Mouse (Mus musculus) lung, embryonic 14.5 days (tissue): Measurements from ENCODE around the gene Pdzrn3. TPM values are rescaled to one million over a fixed set of nuclear protein-coding genes. Genes with fewer than 3 reads are reported as not detected.
A peak's percentile ranks its signal among the peaks of the same experiment; 100 is the strongest.

Experiments
- ATAC-seq: fragments of 200-750 bp; cut with Nextera tagmentation; 2 replicates; pipeline ENCODE4 v1.8.0; 2017; ENCODE audit warnings: mild to moderate bottlenecking, moderate TSS enrichment, moderate library complexity; ENCODE audit not compliant: insufficient read depth
- DNase-seq: peaks from one replicate; pipeline ENCODE4 v3.0.0-alpha.2; 2015
- H3K27ac ChIP-seq: fragments of 300-500 bp; sonication (generic); 2 replicates; pipeline ENCODE4 v1.5.1; 2014; ENCODE audit warnings: low read depth, mild to moderate bottlenecking, moderate library complexity
- H3K27me3 ChIP-seq: fragments of 300-500 bp; sonication (generic); 2 replicates; pipeline ENCODE4 v1.6.1; 2014; ENCODE audit warnings: low read length, control low read depth; ENCODE audit not compliant: insufficient read depth
- H3K36me3 ChIP-seq: fragments of 300-500 bp; sonication (generic); 2 replicates; pipeline ENCODE4 v1.6.1; 2014; ENCODE audit warnings: control low read depth; ENCODE audit not compliant: insufficient read depth
- H3K4me1 ChIP-seq: fragments of 300-500 bp; sonication (generic); 2 replicates; pipeline ENCODE4 v1.6.1; 2014; ENCODE audit warnings: antibody characterized with exemption, control low read depth; ENCODE audit not compliant: insufficient read depth
- H3K4me2 ChIP-seq: fragments of 300-500 bp; sonication (generic); 2 replicates; pipeline ENCODE4 v1.6.1; 2014; ENCODE audit warnings: mild to moderate bottlenecking
- H3K4me3 ChIP-seq: fragments of 300-500 bp; sonication (generic); 2 replicates; pipeline ENCODE4 v1.5.1; 2014; ENCODE audit warnings: low read depth, low read length
- H3K9ac ChIP-seq: fragments of 300-500 bp; sonication (generic); 2 replicates; pipeline ENCODE4 v1.6.1; 2014
- H3K9me3 ChIP-seq: fragments of 300-500 bp; sonication (generic); 2 replicates; pipeline ENCODE4 v1.6.1; 2016; ENCODE audit warnings: low read depth, low read length, control low read depth
- CTCF ChIP-seq: IDR thresholded peaks from 2 replicates; pipeline ENCODE4 v1.5.1; 2016; ENCODE audit warnings: antibody characterized with exemption, low read depth
- WGBS: fragments of 180-500 bp; shearing (Covaris S2); extraction: QIAGEN DNeasy Blood & Tissue Kit; methylation state at CpG from one replicate; pipeline ENCODE4 v1.1.7; 2014; 5-methylcytosine and 5-hydroxymethylcytosine counted together
- polyA plus RNA-seq: library from polyadenylated mRNA; unstranded; fragments of >200 nt; fragmentation: Nextera tagmentation; extraction: Ambion mirVana; gene quantifications from 2 replicates; pipeline ENCODE4 v1.2.1, GENCODE M21; 2014

Gene Pdzrn3
- polyA plus RNA-seq, 1 experiment from 2014 or later = 14.2 TPM

DNA sequence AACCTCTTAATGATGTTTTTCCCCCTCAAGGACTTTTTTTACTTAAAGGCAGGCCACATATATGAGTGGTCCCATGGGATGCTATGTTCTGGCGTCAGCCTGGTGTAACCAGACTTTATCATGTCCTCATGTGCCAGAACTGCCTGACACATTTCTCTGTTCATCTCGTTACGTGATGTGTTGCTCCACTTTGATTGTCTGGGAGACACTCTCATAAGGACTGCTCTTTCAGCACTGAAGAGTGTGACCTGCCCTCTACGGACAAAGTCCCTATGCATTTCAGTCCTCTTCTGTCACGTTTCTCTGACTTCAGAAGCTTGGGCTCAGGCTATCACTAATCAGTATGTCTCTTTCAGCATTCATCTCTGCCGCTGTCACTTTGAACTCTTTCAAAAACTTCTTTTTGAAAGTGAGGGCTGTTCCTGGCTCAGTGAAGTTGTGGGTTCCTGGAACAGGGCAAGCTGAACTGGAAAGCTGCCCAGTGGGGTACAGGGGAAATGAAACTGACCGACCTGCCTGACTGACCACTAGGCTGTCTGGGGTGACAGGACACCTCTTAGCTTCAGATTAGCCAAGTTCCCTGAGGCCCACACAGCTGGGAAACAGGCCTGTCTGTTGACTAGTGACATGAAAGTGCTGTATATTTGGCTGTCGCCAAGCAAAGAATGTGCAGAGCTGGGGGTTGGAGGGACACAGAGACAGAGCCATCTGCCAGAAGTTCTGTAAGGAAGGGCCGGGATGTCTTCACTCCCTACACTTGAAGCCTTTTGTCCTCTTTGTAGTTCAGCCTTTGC is 10.7 kb downstream of the Pdzrn3 start:
- TF ChIP-seq CTCF = 0 out of 2 replicates have a peak, but pooled peaks have one; percentile 30
- no peaks in the 10 kb centered on the region for H3K9me3 ChIP-seq
- H3K4me2 ChIP-seq = peak overlapping the region; percentile 13
- DNase-seq (peak; percentile 86), ATAC-seq (peak; percentile 86)
- peaks cover 43% of the 10 kb centered on the region for H3K4me1 ChIP-seq
- H3K27ac ChIP-seq = peak overlapping the region; percentile 76
- H3K27me3 ChIP-seq = no peaks in the 10 kb centered on the region
- H3K36me3 ChIP-seq = 0 out of 2 replicates have a peak, but pooled peaks cover under 1% of the 10 kb centered on the region
- H3K9ac ChIP-seq = no peak overlapping the region
- no peak overlapping the region for H3K4me3 ChIP-seq
- WGBS = 34% methylated on average over 9 of the region's 9 CpGs

DNA sequence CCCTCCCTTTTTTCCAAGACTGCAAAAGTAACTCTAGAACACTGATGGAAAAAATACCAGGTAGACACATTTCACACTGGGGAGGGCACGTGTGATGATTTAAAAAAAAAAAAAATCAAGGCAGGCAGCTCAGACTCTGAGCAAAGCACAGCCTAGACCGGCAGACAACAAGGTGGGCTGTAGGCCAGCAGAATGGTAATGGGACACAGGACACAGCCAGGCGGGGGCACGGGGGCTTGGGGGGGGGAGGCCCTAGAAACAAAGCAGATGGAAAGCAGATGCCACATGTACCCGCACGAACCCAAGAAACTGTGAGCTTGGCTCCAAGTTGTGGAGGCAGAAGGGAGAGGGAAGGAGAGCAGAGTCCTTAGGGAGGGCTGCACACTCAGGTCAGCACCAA is 11.9 kb downstream of the Pdzrn3 start:
- DNase-seq = no peak
- H3K9me3 ChIP-seq = no peaks in the 10 kb centered on the region
- no peak for ATAC-seq
- TF ChIP-seq CTCF = no peak
- WGBS = 63% methylated on average over 6 of the region's 6 CpGs
- 0 out of 2 replicates have a peak, but pooled peaks cover 10% of the 10 kb centered on the region for H3K36me3 ChIP-seq
- H3K4me2 ChIP-seq = no peak overlapping the region
- H3K27ac ChIP-seq = no peak overlapping the region
- no peak overlapping the region for H3K4me3 ChIP-seq
- H3K9ac ChIP-seq = no peak overlapping the region
- H3K4me1 ChIP-seq = peaks cover 49% of the 10 kb centered on the region
- H3K27me3 ChIP-seq = no peaks in the 10 kb centered on the region

DNA sequence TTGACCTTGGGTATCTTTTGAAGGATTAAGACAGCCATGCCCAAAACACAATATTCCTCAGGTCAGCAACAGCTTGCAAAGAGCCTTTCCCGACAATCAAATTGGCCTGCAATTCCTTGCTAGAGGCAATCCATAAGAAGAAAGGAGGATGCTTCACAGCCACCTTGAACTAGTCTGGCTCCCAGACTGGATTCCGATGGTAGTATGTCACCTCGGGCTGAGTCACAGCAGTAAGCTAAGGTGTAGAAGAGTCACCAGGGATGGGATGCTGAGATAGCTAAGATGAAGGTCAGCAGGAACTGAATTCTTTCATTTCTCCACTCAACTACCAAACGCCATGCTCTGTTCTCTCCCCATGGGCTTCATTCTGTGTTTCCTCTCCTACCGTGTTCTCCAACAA is 13.8 kb downstream of the Pdzrn3 start:
- H3K4me2 ChIP-seq = no peak overlapping the region
- peaks cover 55% of the 10 kb centered on the region for H3K4me1 ChIP-seq
- ATAC-seq (no peak), DNase-seq (no peak)
- TF ChIP-seq CTCF = no peak
- no peaks in the 10 kb centered on the region for H3K9me3 ChIP-seq
- no peaks in the 10 kb centered on the region for H3K27me3 ChIP-seq
- H3K4me3 ChIP-seq = no peak overlapping the region
- H3K36me3 ChIP-seq = 0 out of 2 replicates have a peak, but pooled peaks cover 10% of the 10 kb centered on the region
- H3K27ac ChIP-seq = no peak overlapping the region
- WGBS = 81% methylated on average over 5 of the region's 5 CpGs
- H3K9ac ChIP-seq = no peak overlapping the region

DNA sequence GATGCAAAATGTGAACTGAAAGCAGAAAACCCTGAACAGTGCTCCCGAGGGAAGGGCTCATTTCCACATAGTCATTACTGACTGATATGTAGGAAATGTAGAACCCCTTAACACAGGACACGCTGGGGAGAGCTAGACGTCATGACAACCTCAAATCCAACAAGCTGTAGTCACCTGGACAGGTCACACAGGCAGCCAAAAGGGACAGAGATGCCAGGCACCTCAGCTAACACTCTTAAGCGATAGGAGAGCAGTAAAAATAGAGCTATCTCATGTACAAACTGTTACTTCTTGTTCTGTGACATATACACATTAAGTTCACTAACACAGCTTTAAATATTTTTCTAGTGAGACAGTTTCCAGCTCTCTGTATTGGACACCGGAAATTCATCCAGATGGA is 15.0 kb downstream of the Pdzrn3 start:
- Histone ChIP-seq H3K4me2 (no peak overlapping the region), H3K9ac (no peak overlapping the region), H3K9me3 (no peaks in the 10 kb centered on the region), H3K36me3 (0 out of 2 replicates have a peak, but pooled peaks cover 10% of the 10 kb centered on the region), H3K27me3 (no peaks in the 10 kb centered on the region), H3K27ac (peak overlapping the region; percentile 46), H3K4me1 (peaks cover 49% of the 10 kb centered on the region), H3K4me3 (no peak overlapping the region)
- WGBS = 41% methylated on average over 5 of the region's 5 CpGs
- no peak for TF ChIP-seq CTCF
- peak; percentile 47 for DNase-seq
- ATAC-seq = no peak

DNA sequence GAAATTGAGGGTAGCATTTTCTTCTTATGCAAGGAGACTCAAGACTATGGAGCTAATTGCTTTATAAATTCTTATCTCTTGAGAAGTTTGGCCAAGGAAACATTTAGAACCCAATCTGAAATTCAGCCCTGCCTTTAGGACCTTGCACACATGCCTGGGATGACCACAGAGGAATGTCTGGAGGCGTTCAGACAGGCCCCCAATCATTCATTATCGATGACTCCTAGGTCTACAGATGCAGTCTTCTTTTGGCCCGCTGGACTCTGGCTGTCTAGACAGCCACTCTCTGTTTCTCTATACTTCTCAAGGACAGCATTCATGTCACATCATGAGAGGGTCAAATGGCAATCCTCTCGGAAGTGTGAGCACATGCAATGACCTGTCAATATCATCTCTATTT is 15.4 kb downstream of the Pdzrn3 start:
- Histone ChIP-seq H3K9me3 (no peaks in the 10 kb centered on the region), H3K4me2 (no peak overlapping the region), H3K27me3 (no peaks in the 10 kb centered on the region), H3K9ac (no peak overlapping the region), H3K4me1 (peaks cover 46% of the 10 kb centered on the region), H3K27ac (peak overlapping the region; percentile 46), H3K4me3 (no peak overlapping the region), H3K36me3 (peaks cover 10% of the 10 kb centered on the region; the same call in 1 of the 2 replicates)
- ATAC-seq (no peak), DNase-seq (peak; percentile 53)
- 30% methylated on average over 4 of the region's 4 CpGs for WGBS
- no peak for TF ChIP-seq CTCF

DNA sequence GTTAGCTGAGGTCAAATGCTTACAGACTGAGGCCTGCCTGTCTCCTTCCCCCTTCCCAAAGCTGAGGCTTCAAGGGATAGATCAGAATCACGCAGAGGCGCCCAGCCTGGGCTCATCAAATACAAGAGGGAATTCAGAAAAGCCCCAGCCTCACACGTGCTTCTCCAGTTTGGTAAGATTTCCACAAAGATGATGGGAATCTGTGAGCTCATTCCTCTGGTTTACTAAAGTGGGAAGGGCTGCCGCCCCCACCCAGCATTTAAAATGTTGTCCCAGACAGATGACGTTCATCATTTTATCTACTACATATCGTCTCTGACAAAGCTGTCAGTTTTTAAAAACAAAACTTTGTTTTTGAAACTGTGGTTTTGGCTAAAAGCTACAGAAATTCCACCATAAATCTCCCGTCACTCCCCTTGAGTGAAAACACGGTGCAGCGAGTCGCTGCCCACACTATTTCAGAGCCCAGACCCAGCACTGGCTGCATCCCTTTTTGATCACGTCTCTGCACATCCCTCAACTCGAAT is 17.4 kb downstream of the Pdzrn3 start:
- Histone ChIP-seq H3K4me1 (peaks cover 33% of the 10 kb centered on the region), H3K36me3 (peaks cover 10% of the 10 kb centered on the region; the same call in 1 of the 2 replicates), H3K9ac (no peak overlapping the region), H3K4me2 (0 out of 2 replicates have a peak overlapping the region, but pooled peaks have one; percentile 8), H3K9me3 (no peaks in the 10 kb centered on the region), H3K27me3 (no peaks in the 10 kb centered on the region), H3K4me3 (no peak overlapping the region), H3K27ac (peak overlapping the region; percentile 76)
- DNase-seq = peak; percentile 91
- WGBS = 19% methylated on average over 12 of the region's 12 CpGs
- ATAC-seq = peak; percentile 88
- no peak for TF ChIP-seq CTCF

DNA sequence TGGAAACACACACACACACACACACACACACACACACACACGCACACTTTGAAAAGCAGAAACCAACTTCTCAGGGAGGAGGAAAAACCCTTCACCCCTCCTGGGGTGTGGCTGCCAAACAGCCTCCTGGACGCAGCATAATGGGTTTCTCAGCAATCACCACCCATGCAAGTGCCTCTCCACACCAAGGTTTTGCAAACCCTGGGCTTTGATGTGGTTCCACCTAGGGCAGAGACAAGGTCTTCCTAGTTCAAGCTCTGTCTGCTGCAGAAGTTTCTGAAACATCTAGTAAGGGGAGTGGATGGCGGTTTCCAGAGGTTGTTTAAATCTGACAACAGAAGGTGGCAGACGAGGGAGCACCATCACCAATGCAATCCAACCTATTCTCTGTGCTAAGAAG is 18.1 kb downstream of the Pdzrn3 start:
- no peak overlapping the region for H3K4me3 ChIP-seq
- H3K9ac ChIP-seq = no peak overlapping the region
- ATAC-seq = peak; percentile 5; the same call in 1 of the 2 replicates
- H3K9me3 ChIP-seq = no peaks in the 10 kb centered on the region
- H3K27me3 ChIP-seq = no peaks in the 10 kb centered on the region
- DNase-seq = peak; percentile 26
- no peak for TF ChIP-seq CTCF
- peak overlapping the region; percentile 76 for H3K27ac ChIP-seq
- 31% methylated on average over 4 of the region's 4 CpGs for WGBS
- peaks cover 39% of the 10 kb centered on the region for H3K4me1 ChIP-seq
- H3K36me3 ChIP-seq = peaks cover 10% of the 10 kb centered on the region; the same call in 1 of the 2 replicates
- 0 out of 2 replicates have a peak overlapping the region, but pooled peaks have one; percentile 8 for H3K4me2 ChIP-seq
